Mouse (Mus musculus): ENCODE measurements around the gene Rps2.

GRCm38 (mm10) chr17:24699473-24699872, 18.4 kb upstream of the Rps2 start:
- no peak for TF ChIP-seq CTCF (IDR thresholded peaks at IDR 0.05; ENCODE audit: borderline replicate concordance, insufficient read depth, low read length)
- TF ChIP-seq POLR2A (IDR thresholded peaks at IDR 0.05; ENCODE audit: low read depth, low read length): no peak

Measured in embryonic fibroblast, embryonic 13.5 days (primary cell).